Mouse (Mus musculus) ovary, postnatal 10 days (tissue): ENCODE results near the gene Wwp2.

Experiments
- DNase-seq: peaks from one replicate; pipeline ENCODE4 v3.0.0; 2022; ENCODE audit warnings: low spot score

Wwp2 gene

GRCm38 (mm10) chr8:107435962-107436831, at the start of gene Wwp2:
Gene Wwp2 (plus strand): TSS chr8:107436365.
- peak; percentile 56 for DNase-seq

GRCm38 (mm10) chr8:107386642-107387041, 49.5 kb upstream of the Wwp2 start:
- no peak for DNase-seq

GRCm38 (mm10) chr8:107387861-107388260, 48.3 kb upstream of the Wwp2 start:
- DNase-seq = no peak

- peak; percentile 41 for DNase-seq
Measured at GRCm38 (mm10) chr8:107389557-107389956, 46.6 kb upstream of the Wwp2 start.

GRCm38 (mm10) chr8:107390476-107391135, 45.6 kb upstream of the Wwp2 start:
- no peak for DNase-seq

- DNase-seq = no peak
Measured at GRCm38 (mm10) chr8:107391136-107391516, 45.0 kb upstream of the Wwp2 start.

GRCm38 (mm10) chr8:107395397-107395796, 40.8 kb upstream of the Wwp2 start:
- no peak for DNase-seq

GRCm38 (mm10) chr8:107396106-107396670, 40.0 kb upstream of the Wwp2 start:
- no peak for DNase-seq

- no peak for DNase-seq
Measured at GRCm38 (mm10) chr8:107397665-107398064, 38.5 kb upstream of the Wwp2 start.

GRCm38 (mm10) chr8:107399495-107399894, 36.7 kb upstream of the Wwp2 start:
- DNase-seq = no peak

- no peak for DNase-seq
Measured at GRCm38 (mm10) chr8:107401866-107402265, 34.3 kb upstream of the Wwp2 start.

- peak; percentile 44 for DNase-seq
Measured at GRCm38 (mm10) chr8:107403038-107403781, 33.0 kb upstream of the Wwp2 start, which contains the start of gene Nqo1. Gene Nqo1 (minus strand): TSS chr8:107403206.

- DNase-seq = no peak
Measured at GRCm38 (mm10) chr8:107404057-107404456, 32.1 kb upstream of the Wwp2 start.

- no peak for DNase-seq
Measured at GRCm38 (mm10) chr8:107405935-107406334, 30.2 kb upstream of the Wwp2 start.

GRCm38 (mm10) chr8:107411391-107411790, 24.8 kb upstream of the Wwp2 start:
- no peak for DNase-seq

- DNase-seq = no peak
Measured at GRCm38 (mm10) chr8:107412552-107412951, 23.6 kb upstream of the Wwp2 start.

GRCm38 (mm10) chr8:107413881-107414280, 22.3 kb upstream of the Wwp2 start:
- no peak for DNase-seq

GRCm38 (mm10) chr8:107417001-107417400, 19.2 kb upstream of the Wwp2 start:
- no peak for DNase-seq

- no peak for DNase-seq
Measured at GRCm38 (mm10) chr8:107424176-107424575, 12.0 kb upstream of the Wwp2 start.

GRCm38 (mm10) chr8:107424597-107425229, 11.5 kb upstream of the Wwp2 start, which contains the start of gene Nob1:
Gene Nob1 (minus strand): TSS chr8:107425051.
- peak; percentile 98 for DNase-seq

- DNase-seq = no peak
Measured at GRCm38 (mm10) chr8:107425230-107425597, 11.0 kb upstream of the Wwp2 start.

GRCm38 (mm10) chr8:107430821-107431220, 5.3 kb upstream of the Wwp2 start:
- DNase-seq = no peak
